Mouse (Mus musculus) kidney, postnatal 25 days (tissue): ENCODE data around the gene Misp.

Experiments
- DNase-seq, 2 experiments: peaks; one replicate each; pipeline ENCODE4 v3.0.0; 2021; ENCODE audit warnings: mixed read lengths in 2 of 2

Gene Misp

DNA sequence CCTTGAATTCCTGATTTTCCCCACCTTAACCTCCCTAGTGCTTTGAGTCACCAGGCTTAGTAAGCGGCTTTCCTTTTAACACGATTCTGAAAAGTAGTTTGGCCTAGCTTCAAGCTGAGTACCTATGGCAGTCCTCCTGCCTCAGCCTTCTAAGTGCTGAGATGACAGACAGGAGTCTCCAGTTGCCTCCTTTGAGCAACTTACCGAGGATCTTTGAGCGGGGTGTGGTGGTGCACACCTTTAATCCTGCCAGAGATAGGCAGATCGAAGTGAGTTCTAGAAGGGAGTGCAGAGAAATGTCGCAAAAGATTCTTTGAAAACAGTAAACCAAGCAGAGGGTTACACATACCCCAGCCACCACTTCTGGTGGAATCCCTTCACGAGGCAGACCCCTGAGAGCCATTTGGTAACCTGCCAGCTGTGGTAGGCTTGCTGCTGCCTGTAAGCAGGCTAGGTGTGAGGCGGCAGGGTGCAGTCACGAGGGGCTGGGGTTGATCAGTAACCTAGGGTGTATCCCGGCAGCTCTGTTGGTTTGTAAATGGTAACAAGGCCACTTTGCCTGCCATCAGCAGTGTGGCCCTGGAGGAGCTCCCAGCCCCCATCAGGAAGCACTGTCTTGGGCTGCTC is 34.9 kb downstream of the Misp start:
- peak; percentile 91 to 97 for DNase-seq

GRCm38 (mm10) chr10:79856280-79856679 is 35.5 kb downstream of the Misp start:
- DNase-seq = no peak

DNA sequence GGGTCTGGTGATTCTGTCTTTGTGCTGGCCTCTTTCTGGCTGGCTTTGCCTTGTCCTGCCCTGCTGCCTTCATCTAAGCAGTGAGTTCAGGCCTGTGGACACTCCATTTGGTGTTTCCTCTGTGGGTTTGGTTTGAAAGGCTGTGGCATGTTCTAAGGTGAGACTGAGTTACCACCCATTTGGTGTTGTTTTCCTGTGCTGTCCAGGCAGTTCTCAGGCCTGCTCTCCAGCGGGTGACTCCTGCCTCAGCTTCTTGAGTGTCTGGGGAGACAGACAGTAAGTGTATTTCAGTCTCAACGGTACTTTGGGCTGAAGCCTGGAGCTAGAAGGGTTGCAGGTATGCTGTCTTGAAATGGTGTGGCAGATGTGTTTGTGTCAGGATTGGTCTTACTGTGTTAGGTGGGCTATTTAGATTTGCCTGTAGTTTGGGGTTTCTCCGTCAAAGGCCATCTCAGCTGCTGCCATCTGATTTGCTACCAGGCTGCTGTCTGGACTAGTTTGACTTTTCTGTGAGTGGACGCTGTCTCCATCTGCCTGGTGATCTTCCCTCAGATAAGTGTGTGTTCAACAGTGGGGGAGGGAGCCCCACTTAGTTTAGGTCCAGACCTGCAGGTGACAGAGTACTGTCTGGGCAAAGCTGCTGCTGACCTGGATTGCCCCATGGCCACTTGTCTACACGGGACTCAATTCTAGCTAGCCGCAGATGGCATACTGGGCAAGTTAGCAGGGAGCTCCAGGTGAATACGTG is 36.1 kb downstream of the Misp start:
- DNase-seq = no peak

DNA sequence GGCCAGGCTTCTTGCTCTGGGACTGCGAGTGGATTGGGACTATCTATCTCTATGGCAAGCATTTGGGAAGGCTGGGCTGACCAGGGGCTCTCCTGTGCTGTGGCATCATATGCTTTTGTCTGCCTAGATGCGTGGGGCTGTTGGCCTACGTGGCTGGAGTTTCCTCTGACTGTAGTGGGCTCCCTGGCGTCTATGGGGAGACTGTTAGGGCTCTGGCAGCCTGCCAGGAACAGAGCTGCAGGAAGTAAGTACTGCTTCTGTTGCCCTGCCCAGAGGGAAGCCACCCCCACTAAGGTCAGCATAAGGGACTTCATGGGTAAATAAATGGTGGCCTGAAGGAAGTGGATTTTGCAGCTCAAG is 36.6 kb downstream of the Misp start:
- peak; percentile 91 to 94 for DNase-seq

- DNase-seq = no peak
These were observed 37.1 kb downstream of the Misp start for GRCm38 (mm10) chr10:79857894-79858293.

GRCm38 (mm10) chr10:79858416-79859074 is 37.8 kb downstream of the Misp start:
- DNase-seq = peak; percentile 83 to 91

DNA sequence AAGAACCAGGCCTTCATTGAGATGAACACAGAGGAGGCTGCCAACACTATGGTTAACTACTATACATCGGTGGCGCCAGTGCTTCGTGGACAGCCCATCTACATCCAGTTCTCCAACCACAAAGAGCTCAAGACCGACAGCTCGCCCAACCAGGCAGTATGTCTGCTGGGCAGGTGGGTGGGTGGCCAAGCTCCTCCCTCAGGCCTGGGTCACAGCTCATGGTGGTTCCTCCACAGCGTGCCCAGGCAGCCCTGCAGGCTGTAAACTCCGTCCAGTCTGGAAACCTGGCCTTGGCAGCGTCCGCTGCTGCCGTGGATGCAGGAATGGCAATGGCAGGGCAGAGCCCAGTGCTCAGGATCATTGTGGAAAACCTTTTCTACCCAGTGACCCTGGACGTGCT is 38.3 kb downstream of the Misp start:
- peak in 1 of 2 experiments; percentile 59 for DNase-seq

DNA sequence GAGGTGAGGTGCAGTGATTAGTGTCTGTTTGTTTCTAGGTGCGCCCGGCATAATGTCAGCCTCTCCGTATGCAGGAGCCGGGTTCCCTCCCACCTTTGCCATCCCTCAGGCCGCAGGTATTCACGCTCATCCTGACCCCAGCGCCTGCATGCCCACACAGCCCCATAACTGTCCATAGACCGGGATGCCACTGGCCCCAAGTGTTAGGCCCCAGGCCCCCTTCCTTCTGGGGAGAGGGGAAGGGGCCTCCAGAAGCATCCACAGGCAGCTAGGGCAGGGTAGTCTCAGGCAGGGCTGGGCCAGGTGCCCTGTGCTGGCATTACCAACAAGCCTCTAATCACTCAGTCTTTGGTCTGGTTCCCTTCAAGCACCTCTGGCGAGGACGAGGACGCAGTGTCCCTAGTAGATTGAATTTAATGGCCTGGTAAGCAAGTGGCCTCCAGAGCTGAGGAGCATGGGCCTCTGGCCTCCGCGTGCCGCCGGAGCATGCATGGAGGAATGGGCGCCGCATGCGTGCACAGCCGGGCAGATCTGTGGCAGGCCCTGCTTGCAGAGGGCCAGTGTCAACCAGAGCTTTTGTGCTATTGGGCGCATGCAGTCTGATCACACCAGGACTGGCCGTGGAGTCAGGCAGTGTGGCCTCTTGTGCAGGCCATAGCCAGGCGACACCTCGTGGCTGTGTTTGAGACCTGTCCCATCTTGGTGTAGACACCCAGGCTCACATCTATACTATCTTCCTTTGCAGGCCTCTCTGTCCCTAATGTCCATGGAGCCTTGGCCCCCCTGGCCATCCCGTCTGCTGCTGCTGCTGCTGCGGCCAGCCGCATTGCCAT is 39.5 kb downstream of the Misp start:
- peak in 1 of 2 experiments; percentile 54 for DNase-seq

GRCm38 (mm10) chr10:79861230-79862048 is 40.6 kb downstream of the Misp start:
- peak; percentile 77 to 89 for DNase-seq

- peak; percentile 52 to 76 for DNase-seq
These were observed 41.4 kb downstream of the Misp start for GRCm38 (mm10) chr10:79862049-79862788.

DNA sequence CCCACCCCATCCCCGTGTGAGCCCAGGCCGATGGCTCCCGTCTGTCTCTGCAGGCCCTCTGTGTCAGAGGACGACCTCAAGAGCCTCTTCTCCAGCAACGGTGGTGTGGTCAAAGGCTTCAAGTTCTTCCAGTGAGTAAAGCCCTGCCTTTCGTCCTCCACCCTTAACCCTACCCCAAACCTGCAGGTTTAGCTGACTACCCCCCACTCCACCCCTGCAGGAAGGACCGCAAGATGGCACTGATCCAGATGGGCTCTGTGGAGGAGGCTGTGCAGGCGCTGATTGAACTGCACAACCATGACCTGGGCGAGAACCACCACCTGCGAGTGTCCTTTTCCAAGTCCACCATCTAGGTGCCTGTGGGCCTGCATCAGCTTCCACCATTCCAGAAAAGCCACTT is 42.1 kb downstream of the Misp start:
- DNase-seq = peak in 1 of 2 experiments; percentile 54

- DNase-seq = peak in 1 of 2 experiments; percentile 38
These were observed 43.8 kb downstream of the Misp start for GRCm38 (mm10) chr10:79864351-79865188.

- DNase-seq = peak in 1 of 2 experiments; percentile 48
These were observed 44.4 kb downstream of the Misp start for GRCm38 (mm10) chr10:79865189-79865601.

GRCm38 (mm10) chr10:79865801-79866295 is 45.1 kb downstream of the Misp start:
- DNase-seq = peak; percentile 65 to 87

GRCm38 (mm10) chr10:79866601-79867000 is 45.8 kb downstream of the Misp start:
- peak in 1 of 2 experiments; percentile 36 for DNase-seq

GRCm38 (mm10) chr10:79871845-79872244 is 51.1 kb downstream of the Misp start:
- no peak for DNase-seq

DNA sequence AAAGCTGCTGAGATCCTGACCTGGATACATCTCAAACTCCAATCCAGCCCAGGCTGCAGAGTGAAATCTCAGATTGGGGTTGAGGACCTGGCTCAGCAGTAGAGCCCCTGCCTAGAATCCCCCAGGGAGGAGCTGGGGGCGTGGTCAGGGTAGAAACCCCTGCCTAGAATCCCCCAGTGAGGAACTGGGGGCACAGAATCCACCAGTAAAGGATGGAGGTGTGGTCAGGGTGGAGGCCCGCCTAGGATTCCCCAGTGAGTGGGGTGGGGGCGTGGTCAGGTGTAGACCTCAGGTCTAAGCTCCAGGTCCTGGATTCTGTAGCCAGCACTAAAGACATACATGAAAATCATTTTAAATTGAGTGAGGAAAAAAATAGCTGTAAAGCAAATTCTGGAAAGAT is 52.1 kb downstream of the Misp start:
- no peak for DNase-seq

GRCm38 (mm10) chr10:79873313-79873712 is 52.5 kb downstream of the Misp start:
- DNase-seq = no peak

- no peak for DNase-seq
These were observed 53.0 kb downstream of the Misp start for GRCm38 (mm10) chr10:79873715-79874289.
